Mouse (Mus musculus): ENCODE data around the gene H2-DMa.

DNA sequence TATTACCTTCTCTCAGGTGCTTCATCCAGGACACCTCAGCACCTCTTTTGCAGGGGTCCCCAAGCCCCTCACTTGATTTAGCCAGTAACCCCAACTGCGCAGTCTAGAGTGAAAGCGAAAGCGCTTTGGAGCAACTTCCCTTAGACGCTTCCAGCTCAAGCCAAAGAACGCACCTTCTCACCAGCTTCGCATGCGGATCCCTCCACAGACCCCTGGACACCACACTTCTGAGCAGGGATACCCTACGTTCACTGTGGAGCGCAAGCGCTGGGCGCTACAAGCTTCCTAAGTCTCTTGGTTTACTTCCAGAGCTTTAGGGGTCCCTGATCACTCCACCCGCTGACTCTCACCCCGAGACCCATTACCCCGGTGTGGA, 67.5 kb downstream of the H2-DMa start:
- TF ChIP-seq CTCF (IDR thresholded peaks at IDR 0.05; ENCODE audit: borderline replicate concordance, control insufficient read depth, extremely low read depth, insufficient read depth, low read length, poor library complexity) (no peak), POLR2A (IDR thresholded peaks at IDR 0.05; ENCODE audit: control insufficient read depth, extremely low read depth, insufficient read depth, low read length, poor library complexity) (no peak)
